Mouse (Mus musculus) hindbrain, embryonic 11.5 days (tissue): ENCODE measurements around the gene Ccr7. TPM values are rescaled to one million over a fixed set of nuclear protein-coding genes. Genes with fewer than 3 reads are reported as not detected.

Experiments used
- ATAC-seq: fragments of 200-750 bp; cut with Nextera tagmentation; 2 replicates; pipeline ENCODE4 v1.8.0; 2017; ENCODE audit warnings: mild to moderate bottlenecking, moderate TSS enrichment, moderate library complexity; ENCODE audit not compliant: low FRiP score
- DNase-seq: peaks from one replicate; pipeline ENCODE4 v3.0.0-alpha.2; 2015; ENCODE audit warnings: low spot score
- H3K27ac ChIP-seq: fragments of 300-500 bp; sonication (generic); 2 replicates; pipeline ENCODE4 v1.5.1; 2014; ENCODE audit warnings: mild to moderate bottlenecking, low read depth, low read length
- H3K27me3 ChIP-seq: fragments of 300-500 bp; sonication (generic); 2 replicates; pipeline ENCODE4 v1.6.1; 2014; ENCODE audit warnings: mild to moderate bottlenecking, low read length, moderate library complexity, mixed read lengths; ENCODE audit not compliant: control insufficient read depth, insufficient read depth
- H3K36me3 ChIP-seq: fragments of 300-500 bp; sonication (generic); 2 replicates; pipeline ENCODE4 v1.6.1; 2014; ENCODE audit warnings: mild to moderate bottlenecking, low read length, moderate library complexity, mixed read lengths; ENCODE audit not compliant: control insufficient read depth, insufficient read depth
- H3K4me1 ChIP-seq: fragments of 300-500 bp; sonication (generic); replicated peaks from 2 replicates; pipeline ENCODE4 v1.6.1; 2014; ENCODE audit warnings: low read length, mixed read lengths; ENCODE audit not compliant: control insufficient read depth, insufficient read depth
- H3K4me2 ChIP-seq: fragments of 300-500 bp; sonication (generic); replicated peaks from 2 replicates; pipeline ENCODE4 v1.6.1; 2014; ENCODE audit warnings: mild to moderate bottlenecking, low read depth, low read length
- H3K4me3 ChIP-seq: fragments of 300-500 bp; sonication (generic); 2 replicates; pipeline ENCODE4 v1.5.1; 2014; ENCODE audit warnings: low read depth, low read length
- H3K9ac ChIP-seq: fragments of 300-500 bp; sonication (generic); 2 replicates; pipeline ENCODE4 v1.6.1; 2014; ENCODE audit warnings: low read depth, low read length
- H3K9me3 ChIP-seq: fragments of 300-500 bp; sonication (generic); 2 replicates; pipeline ENCODE4 v1.6.1; 2016; ENCODE audit warnings: low read length; ENCODE audit not compliant: control insufficient read depth
- WGBS: fragments of 180-500 bp; shearing (Covaris S2); extraction: QIAGEN DNeasy Blood & Tissue Kit; methylation state at CpG from one replicate; pipeline ENCODE4 v1.1.7; 2014; 5-methylcytosine and 5-hydroxymethylcytosine counted together
- polyA plus RNA-seq: library from polyadenylated mRNA; unstranded; fragments of >200 nt; fragmentation: Nextera tagmentation; extraction: Ambion mirVana; gene quantifications from 2 replicates; pipeline ENCODE4 v1.2.1, GENCODE M21; 2014

Gene Ccr7
- polyA plus RNA-seq, 1 experiment from 2014 or later = 0.17 TPM

- no peaks in the 10 kb centered on the region for H3K27me3 ChIP-seq
- H3K4me1 ChIP-seq = no peaks in the 10 kb centered on the region; the same call in 1 of the 2 replicates
- H3K9ac ChIP-seq = no peak overlapping the region
- H3K36me3 ChIP-seq = no peaks in the 10 kb centered on the region
- no peaks in the 10 kb centered on the region for H3K9me3 ChIP-seq
- DNase-seq = no peak
- H3K4me2 ChIP-seq = no peak overlapping the region
- H3K27ac ChIP-seq = no peak overlapping the region
- H3K4me3 ChIP-seq = no peak overlapping the region
- no peak for ATAC-seq
- 80% methylated on average over 9 of the region's 9 CpGs for WGBS
These were observed 50.1 kb downstream of the Ccr7 start for GRCm38 (mm10) chr11:99104609-99105410.

- ATAC-seq = no peak
- WGBS = 90% methylated on average over 9 of the region's 9 CpGs
- H3K27ac ChIP-seq = no peak overlapping the region
These were observed 52.2 kb downstream of the Ccr7 start for GRCm38 (mm10) chr11:99102575-99103270.

GRCm38 (mm10) chr11:99101693-99102092 lies 53.2 kb downstream of the Ccr7 start:
- H3K4me1 ChIP-seq = no peaks in the 10 kb centered on the region
- WGBS = 88% methylated on average over 8 of the region's 8 CpGs

More at GRCm38 (mm10) chr11:99102575-99103270, 52.2 kb downstream of the Ccr7 start:
- no peaks in the 10 kb centered on the region for H3K36me3 ChIP-seq
- no peaks in the 10 kb centered on the region for H3K27me3 ChIP-seq
- no peaks in the 10 kb centered on the region; the same call in 1 of the 2 replicates for H3K4me1 ChIP-seq
- no peak for DNase-seq
- no peak overlapping the region for H3K4me3 ChIP-seq
- no peaks in the 10 kb centered on the region for H3K9me3 ChIP-seq
- no peak overlapping the region for H3K9ac ChIP-seq
- H3K4me2 ChIP-seq = no peak overlapping the region

GRCm38 (mm10) chr11:99100215-99100614 lies 54.7 kb downstream of the Ccr7 start:
- WGBS = 86% methylated on average over 5 of the region's 5 CpGs
- DNase-seq = no peak
- Histone ChIP-seq H3K27ac (no peak overlapping the region), H3K4me1 (no peaks in the 10 kb centered on the region), H3K9me3 (no peaks in the 10 kb centered on the region), H3K27me3 (no peaks in the 10 kb centered on the region), H3K9ac (no peak overlapping the region), H3K4me3 (no peak overlapping the region), H3K36me3 (no peaks in the 10 kb centered on the region), H3K4me2 (no peak overlapping the region)
- ATAC-seq = no peak

More at GRCm38 (mm10) chr11:99101693-99102092, 53.2 kb downstream of the Ccr7 start:
- H3K4me2 ChIP-seq = no peak overlapping the region
- DNase-seq (no peak), ATAC-seq (no peak)
- no peaks in the 10 kb centered on the region for H3K9me3 ChIP-seq
- H3K27me3 ChIP-seq = no peaks in the 10 kb centered on the region
- H3K27ac ChIP-seq = no peak overlapping the region
- no peak overlapping the region for H3K4me3 ChIP-seq
- no peaks in the 10 kb centered on the region for H3K36me3 ChIP-seq
- no peak overlapping the region for H3K9ac ChIP-seq

- DNase-seq = no peak
- H3K9me3 ChIP-seq = no peaks in the 10 kb centered on the region
- no peak overlapping the region for H3K4me2 ChIP-seq
- no peaks in the 10 kb centered on the region for H3K36me3 ChIP-seq
- no peak overlapping the region for H3K4me3 ChIP-seq
- no peak overlapping the region for H3K9ac ChIP-seq
- H3K27me3 ChIP-seq = no peaks in the 10 kb centered on the region
- no peaks in the 10 kb centered on the region for H3K4me1 ChIP-seq
- no peak overlapping the region for H3K27ac ChIP-seq
- WGBS = 79% methylated on average over 7 of the region's 7 CpGs
- no peak for ATAC-seq
These were observed 55.4 kb downstream of the Ccr7 start for GRCm38 (mm10) chr11:99099516-99099915.

GRCm38 (mm10) chr11:99098924-99099323 lies 56.0 kb downstream of the Ccr7 start:
- H3K4me2 ChIP-seq = no peak overlapping the region
- H3K27ac ChIP-seq = no peak overlapping the region
- no peaks in the 10 kb centered on the region for H3K4me1 ChIP-seq
- no peak for DNase-seq
- H3K27me3 ChIP-seq = no peaks in the 10 kb centered on the region
- no peak for ATAC-seq
- H3K9ac ChIP-seq = no peak overlapping the region
- no peaks in the 10 kb centered on the region for H3K36me3 ChIP-seq
- H3K9me3 ChIP-seq = no peaks in the 10 kb centered on the region
- 86% methylated on average over 9 of the region's 9 CpGs for WGBS
- H3K4me3 ChIP-seq = no peak overlapping the region

- no peak for ATAC-seq
- Histone ChIP-seq H3K27ac (no peak overlapping the region), H3K9ac (no peak overlapping the region), H3K4me1 (no peaks in the 10 kb centered on the region), H3K4me3 (no peak overlapping the region), H3K27me3 (no peaks in the 10 kb centered on the region), H3K4me2 (no peak overlapping the region), H3K9me3 (no peaks in the 10 kb centered on the region), H3K36me3 (no peaks in the 10 kb centered on the region)
- WGBS = 88% methylated on average over 8 of the region's 8 CpGs
- DNase-seq = no peak
These were observed 57.7 kb downstream of the Ccr7 start for GRCm38 (mm10) chr11:99096996-99097774.

GRCm38 (mm10) chr11:99096417-99096816 lies 58.5 kb downstream of the Ccr7 start:
- DNase-seq (no peak), ATAC-seq (no peak)
- no peaks in the 10 kb centered on the region for H3K4me1 ChIP-seq
- no peak overlapping the region for H3K9ac ChIP-seq
- 89% methylated on average over 4 of the region's 4 CpGs for WGBS
- no peak overlapping the region for H3K27ac ChIP-seq
- H3K27me3 ChIP-seq = no peaks in the 10 kb centered on the region
- H3K36me3 ChIP-seq = no peaks in the 10 kb centered on the region
- H3K4me2 ChIP-seq = no peak overlapping the region
- H3K9me3 ChIP-seq = no peaks in the 10 kb centered on the region
- H3K4me3 ChIP-seq = no peak overlapping the region
